Mouse (Mus musculus): ENCODE results near the gene B3galt5.

DNA sequence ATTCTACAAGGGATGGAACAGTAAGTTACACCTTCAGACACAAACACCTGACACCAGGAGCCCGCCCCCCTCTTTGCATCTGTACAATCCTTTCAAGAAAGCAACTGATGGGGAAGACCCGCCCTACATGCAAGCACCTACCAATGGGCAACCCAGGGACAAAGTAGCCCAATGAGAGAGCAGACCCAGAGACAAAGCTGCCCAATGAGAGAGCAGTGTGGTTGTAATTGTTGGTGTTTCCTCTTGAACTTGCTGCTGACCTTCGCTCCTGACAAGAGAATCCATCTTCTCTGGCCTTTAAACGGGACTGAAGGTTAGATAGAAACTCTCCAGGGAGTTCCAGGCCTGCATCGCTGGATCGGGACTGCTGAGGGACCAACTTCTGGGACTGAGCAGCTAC lies 118.4 kb downstream of the B3galt5 start:
- TF ChIP-seq CTCF (IDR thresholded peaks at IDR 0.05; ENCODE audit: extremely low read depth, insufficient read depth, low read length) = no peak
- TF ChIP-seq POLR2A (IDR thresholded peaks at IDR 0.05; ENCODE audit: extremely low read depth, insufficient read depth, low read length) = no peak
